Mouse (Mus musculus) midbrain, embryonic 14.5 days (tissue): ENCODE data around the gene Tmem160. TPM values are rescaled to one million over a fixed set of nuclear protein-coding genes. Genes with fewer than 3 reads are reported as not detected.

Experiments used
- ATAC-seq: fragments of 200-750 bp; cut with Nextera tagmentation; 2 replicates; pipeline ENCODE4 v1.8.0; 2017; ENCODE audit warnings: moderate number of reproducible peaks, moderate library complexity; ENCODE audit not compliant: low FRiP score, low TSS enrichment
- DNase-seq: peaks from one replicate; pipeline ENCODE4 v3.0.0-alpha.2; 2015
- H3K27ac ChIP-seq: fragments of 300-500 bp; sonication (generic); replicated peaks from 2 replicates; pipeline ENCODE4 v1.5.1; 2014; ENCODE audit warnings: mild to moderate bottlenecking, low read depth, low read length, moderate library complexity
- H3K27me3 ChIP-seq: fragments of 300-500 bp; sonication (generic); 2 replicates; pipeline ENCODE4 v1.6.1; 2014; ENCODE audit warnings: low read length, control low read depth, mixed read lengths; ENCODE audit not compliant: control insufficient read depth, insufficient read depth
- H3K36me3 ChIP-seq: fragments of 300-500 bp; sonication (generic); 2 replicates; pipeline ENCODE4 v1.6.1; 2014; ENCODE audit warnings: low read length, control low read depth; ENCODE audit not compliant: control insufficient read depth, insufficient read depth
- H3K4me1 ChIP-seq: fragments of 300-500 bp; sonication (generic); 2 replicates; pipeline ENCODE4 v1.6.1; 2014; ENCODE audit warnings: mild to moderate bottlenecking, antibody characterized with exemption, low read length, control low read depth; ENCODE audit not compliant: control insufficient read depth, insufficient read depth
- H3K4me2 ChIP-seq: fragments of 300-500 bp; sonication (generic); 2 replicates; pipeline ENCODE4 v1.6.1; 2014; ENCODE audit warnings: mild to moderate bottlenecking, low read length, moderate library complexity
- H3K4me3 ChIP-seq: fragments of 300-500 bp; sonication (generic); replicated peaks from 2 replicates; pipeline ENCODE4 v1.5.1; 2014; ENCODE audit warnings: low read depth, low read length
- H3K9ac ChIP-seq: fragments of 300-500 bp; sonication (generic); replicated peaks from 2 replicates; pipeline ENCODE4 v1.6.1; 2014; ENCODE audit warnings: mild to moderate bottlenecking, low read length, moderate library complexity
- H3K9me3 ChIP-seq: fragments of 300-500 bp; sonication (generic); 2 replicates; pipeline ENCODE4 v1.6.1; 2016; ENCODE audit warnings: low read length, control low read depth, mixed read lengths; ENCODE audit not compliant: control insufficient read depth
- WGBS: fragments of 180-500 bp; shearing (Covaris S2); extraction: QIAGEN DNeasy Blood & Tissue Kit; methylation state at CpG from one replicate; pipeline ENCODE4 v1.1.7; 2014; 5-methylcytosine and 5-hydroxymethylcytosine counted together
- polyA plus RNA-seq: library from polyadenylated mRNA; unstranded; fragments of >200 nt; fragmentation: Nextera tagmentation; extraction: Ambion mirVana; gene quantifications from 2 replicates; pipeline ENCODE4 v1.2.1, GENCODE M21; 2014

The Tmem160 gene
- polyA plus RNA-seq, 1 experiment from 2014 or later, result 59.6 TPM

DNA sequence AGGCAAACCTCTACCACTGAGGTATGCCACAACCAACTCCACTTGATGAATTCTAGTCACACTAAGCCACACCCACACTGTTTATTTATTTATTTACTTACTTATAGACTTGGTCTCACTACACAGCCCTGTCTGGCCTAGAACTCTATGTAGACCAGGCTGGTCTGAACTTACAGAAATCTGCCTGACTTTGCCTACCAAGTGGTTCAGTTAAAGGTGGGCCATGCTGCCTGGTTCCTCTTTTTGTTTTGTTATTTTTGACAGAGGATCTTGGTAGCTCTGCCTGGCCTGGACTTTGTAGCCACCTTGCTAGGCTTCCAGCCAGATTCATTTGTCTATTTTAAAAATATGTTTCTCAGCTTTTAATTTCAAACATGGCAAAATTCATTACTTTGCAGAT, 36.2 kb downstream of the Tmem160 start:
- DNase-seq, result no peak
- H3K27me3 ChIP-seq, result no peaks in the 10 kb centered on the region
- no peaks in the 10 kb centered on the region for H3K9me3 ChIP-seq
- H3K9ac ChIP-seq, result no peak overlapping the region
- no peaks in the 10 kb centered on the region; the same call in 1 of the 2 replicates for H3K36me3 ChIP-seq
- no peaks in the 10 kb centered on the region for H3K4me1 ChIP-seq
- ATAC-seq, result no peak
- no peak overlapping the region for H3K4me2 ChIP-seq
- no peak overlapping the region for H3K27ac ChIP-seq
- no peak overlapping the region for H3K4me3 ChIP-seq

DNA sequence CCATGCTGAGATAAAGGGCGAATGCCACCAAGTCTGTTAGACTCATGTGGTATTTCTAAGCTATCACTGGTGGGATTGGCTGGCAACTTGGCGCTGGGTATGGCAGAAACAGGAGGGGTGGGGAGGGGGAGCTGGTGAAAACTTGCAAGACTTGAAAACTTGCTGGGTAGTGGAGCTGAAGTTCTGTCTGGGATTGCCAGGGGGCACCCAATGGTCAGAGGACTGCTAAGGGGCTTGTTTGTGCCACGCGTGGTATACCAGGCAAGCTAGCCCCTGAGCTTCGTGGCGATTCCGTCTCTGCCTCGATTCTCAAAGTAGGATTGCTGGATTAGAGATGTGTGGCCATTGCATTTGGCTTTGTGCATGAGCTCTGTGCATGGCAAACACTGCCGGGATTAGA, 37.4 kb downstream of the Tmem160 start:
- Histone ChIP-seq H3K4me1 (no peaks in the 10 kb centered on the region), H3K27me3 (no peaks in the 10 kb centered on the region), H3K36me3 (peaks cover 4% of the 10 kb centered on the region), H3K9ac (no peak overlapping the region), H3K27ac (no peak overlapping the region), H3K9me3 (no peaks in the 10 kb centered on the region), H3K4me3 (no peak overlapping the region), H3K4me2 (no peak overlapping the region)
- DNase-seq, result no peak
- 81% methylated on average over 9 of the region's 9 CpGs for WGBS
- ATAC-seq, result no peak

DNA sequence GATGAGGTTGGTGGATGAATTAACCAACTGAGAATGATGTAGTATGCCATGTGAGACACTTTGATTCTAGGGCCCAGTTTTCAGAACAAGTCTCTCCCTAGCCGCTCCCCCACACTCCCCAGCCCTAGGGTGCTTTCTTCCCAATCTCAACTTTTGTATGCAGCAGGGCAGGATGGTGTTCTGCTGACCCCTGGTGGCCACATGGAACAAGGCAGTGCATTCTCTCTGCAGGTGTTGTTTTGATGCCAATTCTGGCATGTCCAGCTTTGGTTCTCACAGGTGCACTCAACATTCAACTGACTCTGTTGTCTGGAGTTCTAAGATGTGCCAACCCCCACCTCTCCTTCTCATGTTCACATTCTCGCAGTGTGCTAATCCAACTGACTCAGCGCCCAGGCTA, 39.2 kb downstream of the Tmem160 start:
- H3K9ac ChIP-seq, result no peak overlapping the region
- H3K36me3 ChIP-seq, result peaks cover 22% of the 10 kb centered on the region
- H3K27me3 ChIP-seq, result no peaks in the 10 kb centered on the region
- H3K4me3 ChIP-seq, result no peak overlapping the region
- H3K4me1 ChIP-seq, result no peaks in the 10 kb centered on the region
- no peaks in the 10 kb centered on the region for H3K9me3 ChIP-seq
- 34% methylated on average over 3 of the region's 3 CpGs for WGBS
- H3K4me2 ChIP-seq, result no peak overlapping the region
- H3K27ac ChIP-seq, result no peak overlapping the region
- 0 out of 2 replicates have a peak, but pooled peaks have one; percentile 41 for ATAC-seq
- peak; percentile 81 for DNase-seq

DNA sequence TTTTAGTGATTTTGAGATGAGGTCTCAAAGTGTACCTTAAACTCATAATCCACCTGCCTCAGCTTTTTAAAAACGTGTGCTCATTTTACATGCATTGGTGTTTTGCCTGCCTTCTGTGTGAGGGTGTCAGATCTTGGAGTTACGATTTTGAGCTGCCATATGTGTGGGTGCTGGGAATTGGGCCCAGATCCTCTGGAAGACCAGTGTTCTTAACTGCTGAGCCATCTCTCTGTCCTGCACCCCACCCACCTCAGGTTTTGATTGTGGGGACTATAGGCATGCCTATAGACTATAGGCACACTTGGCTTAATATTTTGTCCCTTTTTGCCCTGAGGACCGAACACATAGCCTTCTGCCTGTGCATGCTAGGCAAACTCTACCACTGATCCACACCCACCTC, 39.6 kb downstream of the Tmem160 start:
- Histone ChIP-seq H3K36me3 (peaks cover 27% of the 10 kb centered on the region), H3K27ac (no peak overlapping the region), H3K9me3 (no peaks in the 10 kb centered on the region), H3K9ac (no peak overlapping the region), H3K4me2 (no peak overlapping the region), H3K27me3 (no peaks in the 10 kb centered on the region), H3K4me3 (no peak overlapping the region), H3K4me1 (no peaks in the 10 kb centered on the region)
- no peak for DNase-seq
- 66% methylated on average over 3 of the region's 3 CpGs for WGBS
- ATAC-seq, result no peak; the same call in 1 of the 2 replicates

DNA sequence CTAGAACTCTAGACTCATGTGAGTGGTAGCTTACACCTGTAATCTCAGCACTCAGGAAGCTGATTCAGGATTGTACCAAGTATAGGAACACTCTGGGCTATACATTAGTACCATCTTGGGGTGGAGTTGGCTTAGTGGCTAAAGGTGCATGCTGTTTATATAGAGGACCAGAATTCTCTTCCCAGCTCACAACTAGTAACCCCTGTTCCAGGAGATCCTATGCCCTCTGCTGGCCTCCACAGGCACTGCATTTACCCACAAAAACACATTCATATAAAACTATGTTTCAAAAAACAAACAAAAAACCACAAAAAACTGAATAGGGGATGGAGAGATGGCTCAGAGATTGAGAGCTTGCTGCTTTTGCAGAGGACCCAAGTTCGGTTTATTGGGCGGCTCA, 40.8 kb downstream of the Tmem160 start:
- no peak; the same call in 1 of the 2 replicates for ATAC-seq
- Histone ChIP-seq H3K27ac (no peak overlapping the region), H3K4me1 (no peaks in the 10 kb centered on the region), H3K9ac (no peak overlapping the region), H3K9me3 (no peaks in the 10 kb centered on the region), H3K27me3 (no peaks in the 10 kb centered on the region), H3K36me3 (peaks cover 38% of the 10 kb centered on the region), H3K4me3 (no peak overlapping the region), H3K4me2 (no peak overlapping the region)
- 30% methylated on average over 2 of the region's 2 CpGs for WGBS
- DNase-seq, result peak; percentile 69

DNA sequence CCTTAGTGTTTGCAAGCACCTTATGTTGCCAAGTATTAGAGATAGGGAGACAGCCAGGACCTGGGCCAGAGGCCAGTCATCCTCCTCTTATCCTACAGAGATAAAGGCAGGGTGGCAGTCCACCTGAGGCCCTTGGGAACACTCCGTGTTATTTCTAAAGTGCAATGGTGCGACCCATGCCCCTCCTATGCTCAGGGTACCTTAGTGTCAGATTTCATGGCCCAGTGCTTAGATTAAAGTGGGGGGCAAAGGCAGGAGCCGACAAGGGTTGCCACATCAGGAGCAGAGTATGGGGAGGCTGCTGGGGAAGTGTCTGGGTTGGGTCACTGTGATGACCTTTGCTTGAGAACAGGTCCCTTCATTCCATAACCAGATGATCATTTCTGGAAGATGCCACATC, 43.7 kb downstream of the Tmem160 start:
- no peak overlapping the region for H3K9ac ChIP-seq
- no peak overlapping the region for H3K4me2 ChIP-seq
- H3K27me3 ChIP-seq, result no peaks in the 10 kb centered on the region
- no peak overlapping the region for H3K27ac ChIP-seq
- H3K36me3 ChIP-seq, result peaks cover 43% of the 10 kb centered on the region
- 93% methylated on average over 3 of the region's 3 CpGs for WGBS
- H3K4me3 ChIP-seq, result no peak overlapping the region
- ATAC-seq, result no peak
- H3K9me3 ChIP-seq, result no peaks in the 10 kb centered on the region
- H3K4me1 ChIP-seq, result no peaks in the 10 kb centered on the region
- no peak for DNase-seq

DNA sequence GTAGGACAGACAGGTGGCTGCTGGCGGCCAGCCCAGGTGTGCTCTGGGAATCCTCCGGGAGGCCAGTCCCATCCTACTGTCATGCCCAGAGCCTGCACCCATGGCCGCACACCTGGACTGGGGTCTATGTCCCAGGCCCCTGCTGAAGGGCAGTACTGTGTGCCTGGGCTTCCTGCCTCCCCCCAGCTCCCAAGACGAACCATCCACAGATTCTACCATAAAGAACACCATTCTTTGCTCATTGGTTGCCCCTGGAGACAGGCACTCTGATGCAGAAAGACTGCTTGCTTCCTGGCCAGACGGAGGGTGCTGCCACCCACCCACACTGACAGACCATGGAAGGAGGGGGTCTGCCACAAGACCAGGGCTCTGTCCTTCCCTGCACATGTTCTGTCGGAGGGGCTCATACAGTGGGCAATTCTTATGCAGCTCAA, 47.1 kb downstream of the Tmem160 start:
- H3K36me3 ChIP-seq, result peaks cover 70% of the 10 kb centered on the region
- 72% methylated on average over 6 of the region's 6 CpGs for WGBS
- DNase-seq, result peak; percentile 22
- H3K4me1 ChIP-seq, result no peaks in the 10 kb centered on the region
- H3K9ac ChIP-seq, result no peak overlapping the region
- no peaks in the 10 kb centered on the region for H3K9me3 ChIP-seq
- peak; percentile 20; the same call in 1 of the 2 replicates for ATAC-seq
- H3K4me3 ChIP-seq, result no peak overlapping the region
- no peaks in the 10 kb centered on the region for H3K27me3 ChIP-seq
- no peak overlapping the region for H3K27ac ChIP-seq
- H3K4me2 ChIP-seq, result no peak overlapping the region

DNA sequence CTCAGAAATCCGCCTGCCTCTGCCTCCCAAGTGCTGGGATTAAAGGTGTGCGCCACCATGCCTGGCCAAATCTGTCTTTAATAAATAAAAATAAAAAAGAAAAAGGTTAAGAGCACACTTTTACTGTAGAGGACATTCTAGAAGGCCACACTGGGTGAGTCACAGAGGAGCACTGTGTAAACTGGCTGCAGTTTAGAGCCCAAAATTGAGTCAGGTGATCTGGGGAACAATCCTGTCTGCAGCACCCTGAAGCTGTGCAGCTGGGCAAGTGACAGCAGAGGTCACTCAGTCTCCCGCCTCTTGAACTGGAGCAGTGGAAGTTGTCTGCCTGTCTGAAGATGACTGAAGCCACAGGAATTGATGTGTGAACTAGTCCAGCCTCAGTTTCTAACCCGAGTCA, 49.0 kb downstream of the Tmem160 start:
- H3K9me3 ChIP-seq, result no peaks in the 10 kb centered on the region
- peaks cover 65% of the 10 kb centered on the region for H3K36me3 ChIP-seq
- H3K4me2 ChIP-seq, result no peak overlapping the region
- H3K9ac ChIP-seq, result no peak overlapping the region
- ATAC-seq (no peak), DNase-seq (no peak)
- 94% methylated on average over 4 of the region's 4 CpGs for WGBS
- H3K4me1 ChIP-seq, result no peaks in the 10 kb centered on the region
- no peak overlapping the region for H3K4me3 ChIP-seq
- no peak overlapping the region for H3K27ac ChIP-seq
- no peaks in the 10 kb centered on the region for H3K27me3 ChIP-seq

DNA sequence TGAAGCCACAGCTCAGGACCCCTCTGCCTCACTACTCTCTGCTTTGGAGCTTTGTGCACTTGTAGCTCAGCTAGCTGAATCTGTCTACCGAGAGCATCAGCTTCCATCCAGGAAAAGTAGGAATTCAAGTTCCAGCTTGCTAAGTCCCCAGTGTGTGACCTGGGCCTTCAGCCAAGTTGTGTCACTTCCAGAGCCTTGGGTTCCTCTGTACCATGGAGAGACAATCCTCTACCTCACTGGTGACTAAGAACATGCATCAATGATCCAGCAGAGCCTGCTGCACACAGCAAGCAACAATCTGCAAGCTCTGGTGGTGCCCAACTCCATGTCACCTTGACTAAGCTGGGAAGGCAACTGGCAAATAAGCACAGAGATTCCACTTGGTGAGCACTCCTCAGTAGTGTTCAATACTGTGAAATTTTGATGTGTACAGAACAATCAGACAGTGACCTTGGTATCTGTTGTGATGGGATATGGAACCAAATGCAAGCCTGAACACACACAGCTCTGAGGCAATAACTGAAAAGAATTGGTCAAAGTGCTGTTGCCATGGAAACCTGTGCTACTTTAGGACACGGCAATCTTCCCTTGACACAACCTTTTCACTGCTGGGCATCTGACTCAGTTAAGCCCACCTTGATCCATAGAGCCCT, 52.1 kb downstream of the Tmem160 start:
- peak; percentile 41 for DNase-seq
- no peak overlapping the region for H3K4me2 ChIP-seq
- no peaks in the 10 kb centered on the region for H3K9me3 ChIP-seq
- H3K9ac ChIP-seq, result no peak overlapping the region
- no peak overlapping the region for H3K4me3 ChIP-seq
- H3K27ac ChIP-seq, result no peak overlapping the region
- H3K27me3 ChIP-seq, result no peaks in the 10 kb centered on the region
- no peaks in the 10 kb centered on the region for H3K4me1 ChIP-seq
- WGBS, result 57% methylated on average over 2 of the region's 2 CpGs
- H3K36me3 ChIP-seq, result peaks cover 49% of the 10 kb centered on the region
- no peak for ATAC-seq
